Mouse (Mus musculus): Measurements from ENCODE around the gene Atpaf1. TPM values are rescaled to one million over a fixed set of nuclear protein-coding genes. Genes with fewer than 3 reads are reported as not detected.

The Atpaf1 gene
- total and polyA plus RNA-seq, 2 experiments from 2014 or later: 25.9 to 37.8 TPM

DNA sequence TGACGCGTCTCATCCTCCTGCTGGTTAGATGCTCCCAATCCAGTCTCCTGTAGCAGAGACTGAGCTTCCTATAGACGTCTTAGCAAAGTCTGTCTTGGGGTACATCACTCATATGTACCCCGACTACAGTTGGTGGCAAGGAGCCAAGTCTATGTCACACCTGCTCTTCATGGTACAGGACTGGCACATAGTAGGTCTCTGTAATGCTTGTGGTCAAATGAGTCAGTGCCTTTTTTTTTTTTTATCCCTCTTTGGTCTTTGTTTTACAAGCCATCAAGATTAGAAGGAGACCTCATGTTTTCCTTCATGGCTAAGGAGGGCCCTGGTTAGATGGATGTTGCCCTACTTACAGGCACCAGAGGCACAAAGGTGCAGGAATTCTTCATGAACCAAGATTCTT is 56.2 kb downstream of the Atpaf1 start:
- H3K36me3 ChIP-seq (ENCODE audit: insufficient read depth, low read length): no peaks in the 10 kb centered on the region; the same call in 1 of the 2 replicates
- H3K27me3 ChIP-seq (ENCODE audit: insufficient read depth, low read length): no peaks in the 10 kb centered on the region
- TF ChIP-seq CTCF (IDR thresholded peaks at IDR 0.05): no peak
- no peaks in the 10 kb centered on the region for H3K4me1 ChIP-seq (ENCODE audit: insufficient read depth, low read length)
- H3K9me3 ChIP-seq (ENCODE audit: low read length): no peaks in the 10 kb centered on the region
- no peak overlapping the region for H3K9ac ChIP-seq (replicated peaks; ENCODE audit: low read length, poor library complexity, severe bottlenecking)
- no peak overlapping the region for H3K27ac ChIP-seq (ENCODE audit: low read depth, low read length)
- 93% methylated on average over 4 of the region's 4 CpGs for WGBS
- ATAC-seq (ENCODE audit: low FRiP score): no peak
- no peak overlapping the region for H3K4me2 ChIP-seq (ENCODE audit: low read depth, low read length, poor library complexity, severe bottlenecking)
- no peak overlapping the region for H3K4me3 ChIP-seq (ENCODE audit: low read depth, low read length)
- no peak for DNase-seq (ENCODE audit: low spot score)

- Histone ChIP-seq H3K36me3 (ENCODE audit: insufficient read depth, low read length) (peaks cover 5% of the 10 kb centered on the region; the same call in 1 of the 2 replicates), H3K27me3 (ENCODE audit: insufficient read depth, low read length) (no peaks in the 10 kb centered on the region), H3K9ac (replicated peaks; ENCODE audit: low read length, poor library complexity, severe bottlenecking) (no peak overlapping the region), H3K4me3 (ENCODE audit: low read depth, low read length) (no peak overlapping the region), H3K4me1 (ENCODE audit: insufficient read depth, low read length) (no peaks in the 10 kb centered on the region), H3K27ac (ENCODE audit: low read depth, low read length) (no peak overlapping the region), H3K9me3 (ENCODE audit: low read length) (no peaks in the 10 kb centered on the region), H3K4me2 (ENCODE audit: low read depth, low read length, poor library complexity, severe bottlenecking) (no peak overlapping the region)
- no peak for ATAC-seq (ENCODE audit: low FRiP score)
- WGBS: 60% methylated on average over 2 of the region's 2 CpGs
- no peak for DNase-seq (ENCODE audit: low spot score)
- TF ChIP-seq CTCF (IDR thresholded peaks at IDR 0.05): no peak
Measured at GRCm38 (mm10) chr4:115846656-115847055, 62.0 kb downstream of the Atpaf1 start.

DNA sequence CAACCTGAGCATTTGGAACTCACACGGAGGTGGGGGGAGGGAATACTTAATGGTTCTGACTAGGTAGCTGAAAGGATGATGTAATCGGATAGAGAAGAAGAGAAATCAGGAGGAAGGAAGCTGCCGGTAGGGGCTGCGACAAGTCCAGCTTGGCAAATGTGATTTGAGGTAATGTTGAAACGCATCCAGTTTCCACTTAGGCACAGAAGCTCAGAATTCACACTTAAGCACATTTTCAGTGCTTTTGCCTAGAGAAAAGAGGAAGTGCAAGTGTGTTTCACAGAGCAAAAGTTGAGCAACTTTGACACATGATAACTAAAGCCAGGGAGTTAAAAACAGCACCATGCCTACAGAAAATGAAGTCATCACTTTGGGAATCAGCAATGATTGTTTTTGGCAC is 62.8 kb downstream of the Atpaf1 start:
- H3K9ac ChIP-seq (replicated peaks; ENCODE audit: low read length, poor library complexity, severe bottlenecking): no peak overlapping the region
- H3K27ac ChIP-seq (ENCODE audit: low read depth, low read length): no peak overlapping the region
- H3K27me3 ChIP-seq (ENCODE audit: insufficient read depth, low read length): no peaks in the 10 kb centered on the region
- peaks cover 5% of the 10 kb centered on the region; the same call in 1 of the 2 replicates for H3K36me3 ChIP-seq (ENCODE audit: insufficient read depth, low read length)
- no peak; the same call in 1 of the 2 replicates for TF ChIP-seq CTCF (IDR thresholded peaks at IDR 0.05)
- WGBS: 43% methylated on average over 5 of the region's 5 CpGs
- H3K4me3 ChIP-seq (ENCODE audit: low read depth, low read length): no peak overlapping the region
- H3K4me2 ChIP-seq (ENCODE audit: low read depth, low read length, poor library complexity, severe bottlenecking): no peak overlapping the region
- DNase-seq (ENCODE audit: low spot score) (no peak), ATAC-seq (ENCODE audit: low FRiP score) (no peak)
- no peaks in the 10 kb centered on the region for H3K9me3 ChIP-seq (ENCODE audit: low read length)
- H3K4me1 ChIP-seq (ENCODE audit: insufficient read depth, low read length): no peaks in the 10 kb centered on the region

- no peak overlapping the region for H3K4me2 ChIP-seq (ENCODE audit: low read depth, low read length, poor library complexity, severe bottlenecking)
- H3K27ac ChIP-seq (ENCODE audit: low read depth, low read length): no peak overlapping the region
- ATAC-seq (ENCODE audit: low FRiP score): no peak
- no peak overlapping the region for H3K4me3 ChIP-seq (ENCODE audit: low read depth, low read length)
- no peaks in the 10 kb centered on the region for H3K9me3 ChIP-seq (ENCODE audit: low read length)
- WGBS: 100% methylated on average over 1 of the region's 1 CpGs
- no peaks in the 10 kb centered on the region for H3K27me3 ChIP-seq (ENCODE audit: insufficient read depth, low read length)
- no peaks in the 10 kb centered on the region for H3K4me1 ChIP-seq (ENCODE audit: insufficient read depth, low read length)
- no peak for DNase-seq (ENCODE audit: low spot score)
- peaks cover 5% of the 10 kb centered on the region; the same call in 1 of the 2 replicates for H3K36me3 ChIP-seq (ENCODE audit: insufficient read depth, low read length)
- no peak overlapping the region for H3K9ac ChIP-seq (replicated peaks; ENCODE audit: low read length, poor library complexity, severe bottlenecking)
- no peak for TF ChIP-seq CTCF (IDR thresholded peaks at IDR 0.05)
Measured at GRCm38 (mm10) chr4:115848083-115848482, 63.5 kb downstream of the Atpaf1 start.

- Histone ChIP-seq H3K9ac (replicated peaks; ENCODE audit: low read length, poor library complexity, severe bottlenecking) (no peak overlapping the region), H3K27me3 (ENCODE audit: insufficient read depth, low read length) (no peaks in the 10 kb centered on the region), H3K27ac (ENCODE audit: low read depth, low read length) (no peak overlapping the region), H3K4me2 (ENCODE audit: low read depth, low read length, poor library complexity, severe bottlenecking) (no peak overlapping the region), H3K36me3 (ENCODE audit: insufficient read depth, low read length) (peaks cover 5% of the 10 kb centered on the region; the same call in 1 of the 2 replicates), H3K9me3 (ENCODE audit: low read length) (no peaks in the 10 kb centered on the region), H3K4me3 (ENCODE audit: low read depth, low read length) (no peak overlapping the region), H3K4me1 (ENCODE audit: insufficient read depth, low read length) (no peaks in the 10 kb centered on the region)
- DNase-seq (ENCODE audit: low spot score) (no peak), ATAC-seq (ENCODE audit: low FRiP score) (no peak)
- no peak for TF ChIP-seq CTCF (IDR thresholded peaks at IDR 0.05)
- 68% methylated on average over 8 of the region's 8 CpGs for WGBS
Measured at GRCm38 (mm10) chr4:115848990-115849677, 64.5 kb downstream of the Atpaf1 start.

GRCm38 (mm10) chr4:115850111-115850510 is 65.5 kb downstream of the Atpaf1 start:
- Histone ChIP-seq H3K9me3 (ENCODE audit: low read length) (no peaks in the 10 kb centered on the region), H3K4me3 (ENCODE audit: low read depth, low read length) (no peak overlapping the region), H3K9ac (replicated peaks; ENCODE audit: low read length, poor library complexity, severe bottlenecking) (no peak overlapping the region), H3K4me1 (ENCODE audit: insufficient read depth, low read length) (no peaks in the 10 kb centered on the region), H3K36me3 (ENCODE audit: insufficient read depth, low read length) (peaks cover 5% of the 10 kb centered on the region; the same call in 1 of the 2 replicates), H3K27ac (ENCODE audit: low read depth, low read length) (no peak overlapping the region), H3K4me2 (ENCODE audit: low read depth, low read length, poor library complexity, severe bottlenecking) (no peak overlapping the region), H3K27me3 (ENCODE audit: insufficient read depth, low read length) (no peaks in the 10 kb centered on the region)
- DNase-seq (ENCODE audit: low spot score): no peak
- TF ChIP-seq CTCF (IDR thresholded peaks at IDR 0.05): no peak
- no peak for ATAC-seq (ENCODE audit: low FRiP score)
- WGBS: 77% methylated on average over 2 of the region's 2 CpGs

All from midbrain, postnatal 0 days (tissue).